Mouse (Mus musculus): ENCODE measurements around the gene Gpr4. TPM values are rescaled to one million over a fixed set of nuclear protein-coding genes. Genes with fewer than 3 reads are reported as not detected.

Gene Gpr4
- polyA plus RNA-seq, 1 experiment: not detected

DNA sequence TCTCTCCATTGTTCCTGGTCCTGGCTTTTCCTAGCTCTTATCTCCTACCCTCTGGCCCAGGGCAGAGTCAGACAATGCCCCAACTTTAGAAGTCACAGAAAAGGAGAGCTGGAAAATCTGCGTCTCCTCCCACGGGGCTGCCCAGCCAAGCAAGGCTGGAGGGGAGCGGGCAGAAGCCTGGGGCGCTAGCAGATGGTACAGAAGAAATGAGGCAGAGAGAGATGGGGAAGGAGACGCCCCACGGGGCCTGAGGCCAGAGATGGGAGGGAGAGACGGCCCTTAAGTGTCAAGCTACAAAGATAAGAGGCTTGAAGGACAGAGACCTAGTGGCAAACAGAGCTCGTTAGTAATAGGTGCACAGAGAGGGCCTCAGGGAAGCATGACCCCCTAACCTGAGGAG, 40.5 kb upstream of the Gpr4 start:
- Histone ChIP-seq H3K27me3 (ENCODE audit: control insufficient read depth) (peaks cover 82% of the 10 kb centered on the region), H3K4me3 (replicated peaks) (no peak overlapping the region), H3K4me1 (ENCODE audit: control insufficient read depth) (peaks cover 10% of the 10 kb centered on the region), H3K9me3 (ENCODE audit: control insufficient read depth, low read length) (peaks cover 12% of the 10 kb centered on the region), H3K36me3 (ENCODE audit: control insufficient read depth) (no peaks in the 10 kb centered on the region)
- no peak for TF ChIP-seq TAL1 (IDR thresholded peaks at IDR 0.05; ENCODE audit: low read length)
- no peak for TF ChIP-seq GATA1 (IDR thresholded peaks at IDR 0.05; ENCODE audit: low read length)

DNA sequence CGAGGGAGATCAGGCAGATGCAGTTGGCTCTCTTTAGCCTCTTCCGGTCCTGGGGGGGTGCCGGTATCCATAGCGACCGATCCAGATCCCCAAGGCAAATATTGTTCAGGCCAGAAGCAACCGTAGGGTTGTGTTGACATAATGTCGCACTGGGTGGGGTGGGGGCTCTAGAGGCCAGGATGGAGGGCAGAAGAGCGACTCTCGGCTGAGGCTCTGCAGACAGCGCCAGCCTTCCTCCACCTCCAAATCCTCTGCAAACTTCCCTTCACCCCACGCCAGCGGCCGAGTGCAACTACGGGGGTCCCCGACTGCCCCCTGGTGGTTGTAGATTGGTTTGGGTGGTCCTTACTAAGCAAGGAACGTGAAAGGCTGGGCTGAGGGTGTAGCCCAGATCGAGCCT, 39.5 kb upstream of the Gpr4 start:
- Histone ChIP-seq H3K36me3 (ENCODE audit: control insufficient read depth) (no peaks in the 10 kb centered on the region), H3K4me3 (replicated peaks) (no peak overlapping the region), H3K27me3 (ENCODE audit: control insufficient read depth) (peaks cover 85% of the 10 kb centered on the region), H3K9me3 (ENCODE audit: control insufficient read depth, low read length) (peaks cover 4% of the 10 kb centered on the region), H3K4me1 (ENCODE audit: control insufficient read depth) (peaks cover 12% of the 10 kb centered on the region)
- TF ChIP-seq GATA1 (IDR thresholded peaks at IDR 0.05; ENCODE audit: low read length) (no peak), TAL1 (IDR thresholded peaks at IDR 0.05; ENCODE audit: low read length) (no peak)

DNA sequence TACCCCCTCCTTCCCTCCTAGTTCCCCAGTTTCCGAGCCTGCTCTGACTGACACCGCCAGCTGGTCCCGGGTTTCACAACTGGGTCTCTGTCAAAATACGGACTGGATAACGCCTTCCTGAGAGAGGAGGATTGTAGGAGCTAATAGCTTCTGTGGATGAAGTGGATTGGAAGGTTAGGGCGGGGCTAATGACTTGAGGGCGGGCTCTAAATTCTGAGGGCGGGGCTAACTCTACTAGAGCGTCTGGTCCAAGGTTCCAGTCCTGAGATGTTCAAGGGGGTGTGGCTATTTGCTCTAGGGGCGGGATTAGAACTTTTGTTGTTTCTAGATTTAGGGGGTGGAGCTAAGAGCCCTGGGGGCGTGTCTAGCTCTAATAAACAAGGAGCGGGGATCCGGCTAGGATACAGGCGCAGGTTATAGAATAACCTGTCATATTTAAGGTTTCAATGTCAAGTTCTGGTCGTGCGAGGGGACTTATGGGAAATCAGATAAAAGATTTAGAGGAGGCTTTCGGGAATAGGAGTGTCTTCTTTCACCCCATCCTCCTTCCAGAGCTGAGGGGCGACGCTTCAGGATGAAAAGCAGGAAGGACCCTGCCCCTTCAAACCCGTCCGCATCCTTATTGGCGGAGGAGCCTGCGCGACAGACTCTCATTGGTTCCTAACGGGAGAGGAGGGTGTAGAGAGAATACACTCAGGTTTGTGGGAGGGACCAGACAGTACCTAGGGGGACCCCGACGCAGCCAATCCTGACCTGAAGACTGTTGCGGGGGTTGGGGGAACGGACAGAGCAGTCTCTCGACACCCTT, 36.4 kb upstream of the Gpr4 start, which contains the start of gene Eml2:
Eml2 (plus strand) TSS at position 714 of the 808 bp plus-strand sequence.
- Histone ChIP-seq H3K4me1 (ENCODE audit: control insufficient read depth) (peaks cover 41% of the 10 kb centered on the region), H3K9me3 (ENCODE audit: control insufficient read depth, low read length) (peaks cover 9% of the 10 kb centered on the region), H3K36me3 (ENCODE audit: control insufficient read depth) (no peaks in the 10 kb centered on the region), H3K27me3 (ENCODE audit: control insufficient read depth) (peaks cover 93% of the 10 kb centered on the region), H3K4me3 (replicated peaks) (no peak within 1 kb of the TSS)
- TF ChIP-seq TAL1 (IDR thresholded peaks at IDR 0.05; ENCODE audit: low read length) (no peak), GATA1 (IDR thresholded peaks at IDR 0.05; ENCODE audit: low read length) (no peak)

DNA sequence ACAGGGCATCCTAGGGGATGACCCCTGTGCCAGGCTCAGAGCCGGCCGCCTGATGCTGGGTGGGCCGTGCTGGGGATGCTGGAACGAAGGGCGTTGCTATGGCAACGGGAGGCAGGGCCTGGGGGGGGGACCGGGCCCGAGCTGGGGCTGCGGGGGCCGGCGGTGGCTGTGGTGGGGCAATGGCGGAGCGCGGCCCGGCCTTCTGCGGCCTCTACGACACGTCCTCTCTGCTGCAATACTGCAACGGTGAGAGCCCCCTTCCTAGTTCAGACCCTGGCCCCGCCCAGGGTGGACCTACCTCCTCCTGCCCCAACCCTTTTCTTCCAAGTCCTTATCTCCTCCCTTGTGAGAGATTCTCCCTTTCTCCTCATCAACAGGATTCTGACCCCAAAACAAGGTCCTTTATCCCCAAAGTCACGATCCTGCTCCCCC, 35.8 kb upstream of the Gpr4 start:
- Histone ChIP-seq H3K4me1 (ENCODE audit: control insufficient read depth) (peaks cover 47% of the 10 kb centered on the region), H3K9me3 (ENCODE audit: control insufficient read depth, low read length) (peaks cover 9% of the 10 kb centered on the region), H3K27me3 (ENCODE audit: control insufficient read depth) (peaks cover 97% of the 10 kb centered on the region), H3K36me3 (ENCODE audit: control insufficient read depth) (no peaks in the 10 kb centered on the region), H3K4me3 (replicated peaks) (no peak overlapping the region)
- TF ChIP-seq GATA1 (IDR thresholded peaks at IDR 0.05; ENCODE audit: low read length) (no peak), TAL1 (IDR thresholded peaks at IDR 0.05; ENCODE audit: low read length) (no peak)

DNA sequence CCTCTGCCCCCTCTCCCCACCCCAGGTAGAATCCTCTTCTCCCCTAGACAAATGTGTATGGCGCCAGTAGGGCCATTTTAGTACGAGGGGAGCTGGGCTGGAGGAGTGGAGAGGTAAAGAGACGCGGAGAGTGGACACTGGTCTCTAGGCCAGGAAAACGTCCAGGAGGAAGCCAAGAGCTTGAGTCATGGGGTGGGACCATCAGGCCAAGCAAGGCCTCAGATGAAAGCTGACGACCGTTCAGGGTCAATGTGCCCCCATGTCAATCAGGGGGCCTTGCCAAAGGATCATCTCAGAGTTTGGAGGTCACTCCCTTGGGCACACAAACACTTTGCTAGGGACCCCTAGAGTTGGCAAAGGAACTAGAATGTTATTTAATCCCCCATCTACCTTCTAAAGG, 35.1 kb upstream of the Gpr4 start:
- Histone ChIP-seq H3K4me1 (ENCODE audit: control insufficient read depth) (peaks cover 48% of the 10 kb centered on the region), H3K36me3 (ENCODE audit: control insufficient read depth) (no peaks in the 10 kb centered on the region), H3K4me3 (replicated peaks) (no peak overlapping the region), H3K27me3 (ENCODE audit: control insufficient read depth) (peaks cover 92% of the 10 kb centered on the region), H3K9me3 (ENCODE audit: control insufficient read depth, low read length) (peaks cover 9% of the 10 kb centered on the region)
- TF ChIP-seq GATA1 (IDR thresholded peaks at IDR 0.05; ENCODE audit: low read length) (no peak), TAL1 (IDR thresholded peaks at IDR 0.05; ENCODE audit: low read length) (no peak)

DNA sequence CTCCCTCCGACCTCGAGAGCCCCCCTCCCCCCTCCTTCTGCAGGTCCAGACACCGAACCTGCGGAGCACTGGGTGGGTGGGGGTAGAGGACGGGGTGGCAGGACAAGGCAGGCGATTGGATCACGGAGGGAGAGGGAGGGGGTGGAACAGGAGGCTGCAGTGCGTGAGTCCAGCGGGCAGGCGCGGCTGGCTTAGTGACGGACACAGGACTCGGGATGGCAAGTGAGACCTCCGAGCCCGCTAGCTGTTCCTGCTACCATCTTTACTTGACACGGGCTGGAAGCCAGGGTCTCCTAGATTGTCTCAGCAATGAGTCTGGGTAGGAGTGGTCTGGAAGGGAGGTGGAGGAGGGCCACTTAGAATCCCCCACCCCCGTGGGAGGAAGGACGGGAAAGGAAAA, 34.3 kb upstream of the Gpr4 start:
- no peak overlapping the region for H3K4me3 ChIP-seq (replicated peaks)
- H3K9me3 ChIP-seq (ENCODE audit: control insufficient read depth, low read length): peaks cover 9% of the 10 kb centered on the region
- H3K27me3 ChIP-seq (ENCODE audit: control insufficient read depth): peaks cover 84% of the 10 kb centered on the region
- H3K4me1 ChIP-seq (ENCODE audit: control insufficient read depth): peaks cover 45% of the 10 kb centered on the region
- no peak for TF ChIP-seq TAL1 (IDR thresholded peaks at IDR 0.05; ENCODE audit: low read length)
- TF ChIP-seq GATA1 (IDR thresholded peaks at IDR 0.05; ENCODE audit: low read length): no peak
- no peaks in the 10 kb centered on the region for H3K36me3 ChIP-seq (ENCODE audit: control insufficient read depth)

DNA sequence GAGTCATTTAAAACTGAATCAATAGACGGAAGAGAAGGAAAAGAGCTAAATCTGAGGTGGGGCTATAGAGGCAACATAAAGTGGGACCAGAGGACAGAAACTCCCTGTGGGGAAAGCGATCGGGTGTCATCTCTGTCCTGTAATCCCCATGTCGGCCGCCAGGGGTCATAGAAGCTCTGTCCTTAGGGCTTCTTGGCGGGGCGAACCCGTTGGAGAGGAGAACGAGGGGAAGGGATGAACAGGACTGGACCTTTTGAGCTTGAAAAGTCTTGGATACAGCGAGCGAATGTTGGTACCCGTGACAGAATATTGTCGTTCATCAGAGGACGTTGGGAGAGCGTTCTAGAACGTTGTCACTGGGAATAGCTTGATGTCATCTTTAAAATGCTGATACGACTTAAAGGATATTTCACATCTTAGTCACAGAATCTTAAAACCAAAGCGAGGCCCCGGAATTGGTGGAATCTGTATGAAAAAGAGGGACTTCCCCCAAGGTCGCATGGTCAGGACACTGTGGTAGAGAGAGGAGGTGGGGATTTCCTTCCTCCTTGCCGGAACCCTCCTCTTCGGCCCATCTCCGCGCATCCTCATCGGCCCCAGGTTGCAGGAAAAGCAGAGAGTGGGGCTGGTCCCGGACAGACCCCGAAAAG, 33.8 kb upstream of the Gpr4 start:
- H3K27me3 ChIP-seq (ENCODE audit: control insufficient read depth): peaks cover 79% of the 10 kb centered on the region
- TF ChIP-seq GATA1 (IDR thresholded peaks at IDR 0.05; ENCODE audit: low read length) (no peak), TAL1 (IDR thresholded peaks at IDR 0.05; ENCODE audit: low read length) (no peak)
- H3K36me3 ChIP-seq (ENCODE audit: control insufficient read depth): peaks cover 1% of the 10 kb centered on the region; the same call in 1 of the 2 replicates
- peaks cover 9% of the 10 kb centered on the region for H3K9me3 ChIP-seq (ENCODE audit: control insufficient read depth, low read length)
- peaks cover 45% of the 10 kb centered on the region for H3K4me1 ChIP-seq (ENCODE audit: control insufficient read depth)
- no peak overlapping the region for H3K4me3 ChIP-seq (replicated peaks)

DNA sequence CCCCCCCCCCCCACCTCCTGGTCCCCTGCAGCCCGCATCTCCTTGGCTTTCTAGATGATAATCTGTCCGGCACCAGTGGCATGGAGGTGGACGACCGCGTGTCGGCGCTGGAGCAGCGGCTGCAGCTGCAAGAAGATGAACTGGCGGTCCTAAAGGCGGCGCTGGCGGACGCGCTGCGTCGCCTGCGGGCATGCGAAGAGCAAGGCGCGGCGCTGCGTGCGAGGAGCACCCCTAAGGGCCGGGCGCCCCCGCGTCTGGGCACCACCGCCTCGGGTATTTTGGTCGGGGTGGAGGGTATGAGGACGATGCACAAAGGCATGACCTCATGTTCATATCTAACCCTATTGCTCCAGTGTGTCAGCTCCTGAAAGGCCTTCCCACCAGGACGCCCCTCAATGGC, 33.2 kb upstream of the Gpr4 start:
- Histone ChIP-seq H3K27me3 (ENCODE audit: control insufficient read depth) (peaks cover 73% of the 10 kb centered on the region), H3K4me3 (replicated peaks) (no peak overlapping the region), H3K9me3 (ENCODE audit: control insufficient read depth, low read length) (peaks cover 9% of the 10 kb centered on the region), H3K4me1 (ENCODE audit: control insufficient read depth) (peaks cover 45% of the 10 kb centered on the region), H3K36me3 (ENCODE audit: control insufficient read depth) (peaks cover 2% of the 10 kb centered on the region; the same call in 1 of the 2 replicates)
- TF ChIP-seq TAL1 (IDR thresholded peaks at IDR 0.05; ENCODE audit: low read length) (no peak), GATA1 (IDR thresholded peaks at IDR 0.05; ENCODE audit: low read length) (no peak)

DNA sequence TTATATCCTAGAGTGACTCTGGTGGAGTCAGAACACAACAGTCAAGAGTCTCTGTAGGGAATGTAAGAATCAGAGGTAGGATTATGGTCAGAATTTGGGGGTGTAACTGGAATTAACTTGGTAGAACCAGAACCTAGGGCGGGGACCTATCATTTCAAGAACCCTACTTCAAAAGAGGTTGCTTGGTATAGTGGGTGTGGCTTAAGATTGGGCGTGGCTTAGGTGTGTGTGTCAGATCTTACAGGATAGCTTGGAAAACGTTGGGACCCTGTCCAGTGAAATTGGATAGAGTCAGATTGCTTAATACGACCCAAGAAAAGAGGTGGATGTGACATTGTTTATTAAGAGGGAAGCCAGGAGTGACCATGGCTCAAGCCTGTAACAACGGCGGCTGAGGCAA, 32.4 kb upstream of the Gpr4 start:
- H3K36me3 ChIP-seq (ENCODE audit: control insufficient read depth): peaks cover 2% of the 10 kb centered on the region; the same call in 1 of the 2 replicates
- peaks cover 9% of the 10 kb centered on the region for H3K9me3 ChIP-seq (ENCODE audit: control insufficient read depth, low read length)
- H3K4me3 ChIP-seq (replicated peaks): no peak overlapping the region
- H3K27me3 ChIP-seq (ENCODE audit: control insufficient read depth): peaks cover 66% of the 10 kb centered on the region
- peaks cover 45% of the 10 kb centered on the region for H3K4me1 ChIP-seq (ENCODE audit: control insufficient read depth)
- TF ChIP-seq TAL1 (IDR thresholded peaks at IDR 0.05; ENCODE audit: low read length) (no peak), GATA1 (IDR thresholded peaks at IDR 0.05; ENCODE audit: low read length) (no peak)
